Mouse (Mus musculus) cortical plate, adult 2 months (tissue): ENCODE results near the gene Atg13.

ENCODE experiments used
- CTCF ChIP-seq: fragments of 200-500 bp; IDR thresholded peaks from 2 replicates; pipeline ENCODE4 v1.5.1; 2011; ENCODE audit warnings: mild to moderate bottlenecking, control low read depth, low read length; ENCODE audit not compliant: insufficient read depth; ENCODE audit errors: extremely low read depth
- POLR2A ChIP-seq: fragments of 200-500 bp; IDR thresholded peaks from 2 replicates; pipeline ENCODE4 v1.6.1; 2011; ENCODE audit warnings: mild to moderate bottlenecking, low read length, control low read depth; ENCODE audit not compliant: insufficient read depth; ENCODE audit errors: extremely low read depth

GRCm38 (mm10) chr2:91655827-91656226, 54.5 kb downstream of the Atg13 start:
- TF ChIP-seq CTCF = no peak
- no peak for TF ChIP-seq POLR2A
